Mouse (Mus musculus) retina, embryonic 14.5 days (tissue): Measurements from ENCODE around the gene Il17d.

Experiments used
- DNase-seq: peaks from one replicate; pipeline ENCODE4 v3.0.0-alpha.2; 2015; ENCODE audit warnings: low spot score

Gene Il17d

DNA sequence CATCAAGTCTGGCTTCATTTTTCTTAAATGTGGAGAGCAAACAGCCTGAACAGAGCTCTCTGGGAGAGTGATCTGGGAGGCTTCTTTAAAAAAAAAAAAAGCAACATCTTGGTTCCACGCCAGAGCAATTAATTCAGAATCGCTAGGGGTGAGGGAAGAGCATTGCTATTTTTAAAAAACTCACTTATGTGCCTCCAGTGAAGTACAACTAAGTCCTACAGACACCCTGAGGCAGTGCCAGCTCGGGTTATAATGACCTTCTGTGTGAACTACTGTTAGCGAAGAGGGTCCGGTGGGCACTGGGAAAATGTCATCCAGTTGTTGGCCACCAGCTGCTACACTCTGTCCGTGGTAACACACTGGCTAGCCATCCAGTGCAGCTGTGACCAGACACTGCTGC, 11.1 kb downstream of the Il17d start:
- no peak for DNase-seq

DNA sequence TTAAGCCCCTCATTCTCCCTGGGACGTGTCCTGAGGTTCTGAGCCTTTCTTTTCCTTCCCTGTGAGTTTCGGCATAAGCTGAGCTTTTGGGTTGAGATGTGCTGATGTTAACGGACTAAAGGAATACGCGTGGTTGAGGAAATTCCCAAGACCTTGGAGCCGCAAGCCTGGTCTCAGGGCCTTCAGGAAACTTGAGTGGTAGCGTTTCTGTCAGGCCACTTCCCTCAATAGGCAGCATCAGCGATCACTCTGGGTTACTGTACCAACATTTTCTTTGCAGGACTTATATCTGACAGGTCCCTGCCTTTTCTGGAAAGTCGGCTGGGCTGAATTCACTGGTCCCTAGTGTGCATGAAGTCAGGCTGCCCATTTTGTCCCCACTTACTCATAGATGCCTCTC, 12.2 kb downstream of the Il17d start:
- no peak for DNase-seq

GRCm38 (mm10) chr14:57537261-57538015, 12.9 kb downstream of the Il17d start:
- DNase-seq: peak; percentile 50

DNA sequence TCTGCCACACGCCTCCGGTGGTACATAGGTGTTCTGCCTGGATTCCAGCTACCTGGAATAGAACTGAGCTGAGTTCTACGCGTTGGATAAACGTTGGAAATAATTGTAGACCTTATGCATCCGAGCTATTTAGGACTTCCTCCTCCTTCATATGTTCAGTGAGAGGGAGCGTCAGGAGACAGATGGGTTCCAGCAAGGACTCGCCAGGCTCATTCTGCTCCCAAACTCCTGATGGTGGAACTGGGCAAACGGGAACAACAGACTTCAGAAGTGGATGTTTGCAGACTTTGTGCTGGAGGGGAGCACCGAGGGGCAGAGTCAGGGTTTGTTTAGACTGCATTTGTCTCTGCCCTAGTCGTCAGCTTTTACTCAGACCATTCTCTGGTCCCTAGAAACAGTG, 16.1 kb downstream of the Il17d start:
- no peak for DNase-seq

DNA sequence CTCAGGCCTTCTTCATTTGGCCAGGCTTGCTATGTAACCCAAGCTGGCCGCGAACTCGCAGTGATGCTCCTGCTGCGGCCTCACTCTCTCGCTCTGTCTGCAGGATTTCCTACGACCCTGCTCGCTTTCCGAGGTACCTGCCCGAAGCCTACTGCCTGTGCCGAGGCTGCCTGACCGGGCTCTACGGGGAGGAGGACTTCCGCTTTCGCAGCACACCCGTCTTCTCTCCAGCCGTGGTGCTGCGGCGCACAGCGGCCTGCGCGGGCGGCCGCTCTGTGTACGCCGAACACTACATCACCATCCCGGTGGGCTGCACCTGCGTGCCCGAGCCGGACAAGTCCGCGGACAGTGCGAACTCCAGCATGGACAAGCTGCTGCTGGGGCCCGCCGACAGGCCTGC, 17.7 kb downstream of the Il17d start:
- no peak for DNase-seq

DNA sequence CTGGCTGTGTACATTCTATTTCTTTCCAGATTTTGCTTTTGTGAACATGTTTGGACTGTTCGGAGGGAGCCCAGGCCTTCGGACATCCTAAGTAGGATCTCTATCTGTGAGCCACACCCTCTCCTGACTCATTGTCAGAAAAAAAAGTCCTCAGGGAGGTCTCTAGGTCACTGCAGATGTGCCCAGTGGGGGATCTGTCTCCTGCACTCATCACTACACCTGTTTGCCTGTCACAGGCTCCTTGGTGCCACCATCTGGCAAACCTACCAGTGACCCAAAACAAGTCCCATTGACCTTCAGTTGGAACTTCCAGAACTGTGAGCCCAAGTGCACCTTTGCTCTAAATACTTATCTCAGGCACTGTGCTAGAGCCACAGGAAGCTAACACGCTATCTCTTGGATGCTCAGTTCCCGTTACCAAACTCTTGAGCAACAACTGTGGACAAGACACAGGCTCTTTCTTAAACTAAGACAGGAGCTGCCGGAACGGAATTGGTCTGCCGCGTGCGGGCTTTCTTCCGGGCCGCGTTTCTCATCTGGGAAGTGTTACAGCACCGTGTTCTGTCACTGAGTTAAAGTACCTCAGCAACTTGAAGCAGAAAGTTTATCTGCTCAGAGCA, 19.0 kb downstream of the Il17d start:
- DNase-seq: no peak

DNA sequence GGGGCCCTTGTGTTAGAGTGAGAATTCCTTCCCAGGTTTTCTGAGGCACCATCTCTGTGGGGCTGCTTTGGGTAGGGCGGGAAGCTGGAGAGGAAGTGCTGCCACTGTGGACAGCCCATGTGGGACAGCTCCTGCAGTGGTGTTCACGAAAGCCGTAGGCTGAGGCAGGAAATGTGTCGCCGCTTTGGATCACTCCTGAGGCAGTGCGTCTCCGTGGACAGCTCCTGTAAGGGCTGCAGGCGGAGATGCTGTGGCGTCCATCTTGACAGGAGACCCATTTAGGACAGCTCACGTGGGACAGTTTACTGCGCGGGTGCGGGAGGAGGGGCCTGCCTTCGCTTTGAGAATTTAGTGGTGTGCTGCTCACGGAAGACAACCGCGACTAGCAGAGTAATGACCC, 20.9 kb downstream of the Il17d start:
- no peak for DNase-seq

GRCm38 (mm10) chr14:57546131-57546530, 21.6 kb downstream of the Il17d start:
- DNase-seq: no peak

- peak; percentile 41 for DNase-seq
These were observed 22.0 kb downstream of the Il17d start for GRCm38 (mm10) chr14:57546557-57547021.

DNA sequence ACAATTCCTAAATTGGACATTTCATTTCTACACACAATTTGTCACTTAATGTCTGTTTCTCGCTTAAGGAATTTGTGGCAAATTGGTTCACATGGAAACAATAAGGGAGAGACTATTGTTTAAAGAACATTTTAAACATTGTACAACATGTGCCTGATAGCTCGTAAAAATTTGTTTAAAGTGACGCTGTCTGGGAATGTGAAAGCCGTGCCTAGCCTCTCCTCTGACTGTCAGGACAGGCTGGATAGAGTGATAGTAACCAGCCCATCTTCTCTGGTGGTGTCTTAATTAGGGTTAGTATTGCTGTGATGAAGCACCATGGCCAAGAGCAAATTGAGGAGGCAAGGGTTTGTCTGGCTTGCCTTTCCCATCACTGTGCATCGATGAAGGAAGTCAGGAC, 22.5 kb downstream of the Il17d start:
- no peak for DNase-seq

GRCm38 (mm10) chr14:57552945-57553344, 28.4 kb downstream of the Il17d start:
- no peak for DNase-seq

DNA sequence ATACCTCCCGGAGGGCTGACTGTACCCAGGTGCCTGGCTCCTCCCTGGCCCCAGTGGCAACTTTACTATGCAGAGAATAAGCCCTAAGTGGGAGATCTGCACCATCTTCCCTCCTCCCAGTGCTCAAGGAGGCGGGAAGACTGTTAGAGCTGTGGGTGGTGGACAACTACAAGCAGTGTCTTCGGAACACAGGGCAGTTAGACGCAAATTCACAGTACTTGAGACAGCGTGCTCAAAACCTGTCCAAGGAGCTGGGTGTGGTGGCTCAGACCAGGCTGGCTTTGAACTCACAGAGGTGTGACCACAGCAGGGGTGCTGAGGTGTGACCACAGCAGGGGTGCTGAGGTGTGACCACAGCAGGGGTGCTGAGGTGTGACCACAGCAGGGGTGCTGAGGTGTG, 29.9 kb downstream of the Il17d start:
- no peak for DNase-seq

DNA sequence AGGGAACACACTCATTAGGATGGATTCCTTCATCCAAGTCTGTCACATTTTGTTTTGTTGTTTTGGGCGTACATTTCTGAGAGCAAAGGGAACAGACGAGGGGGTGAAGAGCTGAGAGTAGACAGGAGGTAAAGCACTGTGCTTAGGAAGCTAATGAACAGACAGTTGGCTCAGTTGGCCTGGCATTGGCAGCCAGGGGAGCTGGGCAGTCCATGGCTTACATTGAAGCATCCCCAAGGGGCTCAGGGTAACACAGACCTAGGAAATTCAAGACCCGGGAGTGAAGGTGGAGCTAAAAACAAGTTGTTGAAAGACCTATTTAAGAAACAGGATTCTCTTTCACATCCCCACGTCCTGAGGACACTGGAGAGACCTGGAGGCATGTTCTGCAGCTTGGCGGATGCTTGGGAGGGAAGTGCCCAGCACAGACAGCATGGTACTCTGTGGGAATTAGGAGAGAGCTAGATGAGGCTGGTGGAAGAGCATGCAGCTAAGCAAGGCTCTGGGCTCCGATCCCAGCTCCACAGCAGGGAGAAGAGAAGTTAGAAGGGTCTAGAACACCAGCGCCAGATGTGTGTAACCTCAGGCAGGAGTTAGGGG, 31.0 kb downstream of the Il17d start:
- no peak for DNase-seq

GRCm38 (mm10) chr14:57556922-57557321, 32.3 kb downstream of the Il17d start:
- DNase-seq: no peak

DNA sequence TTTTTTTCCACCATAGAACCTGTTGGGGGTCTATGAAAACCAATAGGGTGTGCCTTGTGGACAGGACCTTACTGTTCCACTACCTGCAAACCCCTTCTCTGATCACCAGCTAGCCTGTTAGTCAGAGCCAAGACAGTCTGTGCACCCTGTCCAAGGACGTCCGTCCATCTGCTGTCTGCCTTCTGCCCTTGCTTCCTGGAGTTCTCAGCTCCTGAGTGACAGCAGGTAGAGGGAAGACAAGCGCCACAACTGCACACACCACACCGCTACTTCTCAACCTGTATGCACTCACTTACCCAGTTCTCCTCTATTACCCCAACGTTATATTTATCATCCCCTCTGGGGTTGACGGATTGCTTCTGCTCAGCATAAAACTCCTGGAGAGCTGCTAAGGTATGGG, 41.0 kb downstream of the Il17d start:
- no peak for DNase-seq

- DNase-seq: peak; percentile 97
These were observed 46.9 kb downstream of the Il17d start, which contains the start of gene Eef1akmt1 for GRCm38 (mm10) chr14:57571155-57572133. Eef1akmt1 (minus strand) TSS chr14:57571612.

GRCm38 (mm10) chr14:57574792-57575587, 50.4 kb downstream of the Il17d start:
- DNase-seq: no peak

GRCm38 (mm10) chr14:57576364-57577060, 51.9 kb downstream of the Il17d start:
- no peak for DNase-seq

GRCm38 (mm10) chr14:57591830-57592229, 67.3 kb downstream of the Il17d start:
- DNase-seq: no peak
